Mouse (Mus musculus): ENCODE measurements at regions not wholly inside any gene's neighbourhood (a gene's known extent, or its start where the extent isn't known, plus 50 kb on each side); places are given as distances from the start of the nearest gene placed in this dataset.

GRCm38 (mm10) chr1:146106882-146107281 is 387.7 kb upstream of the Brinp3 start:
- no peak overlapping the region for H3K4me3 ChIP-seq (ENCODE audit: low read depth, low read length)
- TF ChIP-seq CTCF (IDR thresholded peaks at IDR 0.05; ENCODE audit: low read depth), result no peak
- TF ChIP-seq EP300 (optimal IDR thresholded peaks at IDR 0.05), result no peak

More at GRCm38 (mm10) chr1:146106882-146107281, 387.7 kb upstream of the Brinp3 start:
- 83% methylated on average over 12 of the region's 12 CpGs for whole genome bisulfite sequencing
- Histone ChIP-seq H3K9ac (ENCODE audit: low read length) (no peak overlapping the region), H3K4me1 (replicated peaks; ENCODE audit: control insufficient read depth, insufficient read depth) (no peaks in the 10 kb centered on the region), H3K27me3 (ENCODE audit: control insufficient read depth, insufficient read depth, low read length) (no peaks in the 10 kb centered on the region), H3K4me2 (replicated peaks; ENCODE audit: low read depth) (no peak overlapping the region), H3K9me3 (ENCODE audit: control insufficient read depth, low read length) (no peaks in the 10 kb centered on the region), H3K36me3 (ENCODE audit: control insufficient read depth, insufficient read depth, low read length) (no peaks in the 10 kb centered on the region), H3K27ac (replicated peaks) (no peak overlapping the region)
- peak; percentile 14 for DNase-seq (ENCODE audit: low spot score)
- no peak for ATAC-seq (ENCODE audit: low FRiP score, low TSS enrichment)

Measured in stomach, postnatal 0 days (tissue).